Mouse (Mus musculus): ENCODE data around the gene Ank3.

Ank3 gene

DNA sequence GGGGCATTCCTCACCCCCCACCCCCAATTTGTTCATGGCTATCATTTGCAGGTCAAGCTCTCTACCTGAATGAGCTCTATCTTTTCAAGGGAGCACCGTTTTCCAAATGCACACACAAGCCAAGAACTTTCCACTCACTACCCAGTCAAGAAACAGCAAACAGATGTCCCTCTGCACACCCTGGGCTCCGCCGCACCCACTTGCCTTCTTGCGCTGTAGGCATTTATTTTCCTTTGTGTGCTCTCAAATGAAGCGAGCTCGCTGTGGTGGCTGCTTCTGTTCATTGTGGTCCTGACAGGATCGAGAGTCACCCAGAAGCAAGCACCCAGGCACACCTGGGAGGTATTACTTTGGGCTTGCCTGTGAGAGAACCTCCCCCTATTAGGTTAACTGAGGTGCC, 564.4 kb downstream of the Ank3 start:
- in situ Hi-C loops (cut with MboI; ENCODE audit: low pct_unique_long_range_greater_than_20kb in 1 of 2, low sequenced_read_pairs in 2 of 2, unreplicated experiment in 1 of 2), result loop anchor here (10.0 to 25.0 kb wide), 3 partner anchors 98 to 301 kb away; no protein-coding TSS in a partner anchor

DNA sequence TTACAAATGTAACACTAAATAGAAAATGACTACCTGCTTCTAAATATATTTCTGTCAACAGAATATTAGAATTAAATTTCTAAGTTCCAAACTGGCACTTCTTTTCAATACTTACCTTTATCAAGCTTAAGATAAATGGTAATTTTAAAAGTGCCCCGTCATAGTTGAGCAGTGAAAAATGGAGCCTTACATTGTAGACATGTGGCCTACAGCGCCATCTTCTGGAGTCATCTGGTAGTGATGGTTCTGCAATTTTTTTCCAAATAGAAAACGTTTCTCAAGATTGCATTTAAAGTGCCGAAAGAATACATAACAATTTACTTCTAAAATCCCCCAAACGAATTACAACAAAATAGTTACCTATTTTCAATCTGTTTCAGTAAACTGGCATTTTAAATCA, 566.0 kb downstream of the Ank3 start:
- in situ Hi-C loops (cut with MboI; ENCODE audit: low pct_unique_long_range_greater_than_20kb in 1 of 2, low sequenced_read_pairs in 2 of 2, unreplicated experiment in 1 of 2), result loop anchor here (5.0 to 25.0 kb wide), 4 partner anchors 97 to 302 kb away; no protein-coding TSS in a partner anchor

DNA sequence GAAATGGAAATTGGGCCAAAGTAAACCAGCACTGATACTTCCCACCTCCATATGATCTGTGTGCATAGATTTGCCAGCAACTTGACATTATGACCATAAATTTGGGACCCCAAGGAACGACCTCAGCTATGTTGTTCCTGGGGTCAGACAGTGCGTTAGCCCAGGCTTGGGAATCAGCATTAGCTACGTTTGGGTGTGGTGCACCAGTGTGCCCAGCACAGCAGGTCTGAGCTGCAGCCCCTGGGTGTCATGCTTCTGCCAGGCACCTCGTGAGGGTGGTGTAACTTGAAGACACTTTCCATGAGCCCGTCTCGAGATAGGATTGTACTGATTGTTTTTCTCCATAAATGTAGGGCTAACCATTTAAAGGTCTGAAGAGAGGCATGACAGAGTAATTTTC, 566.5 kb downstream of the Ank3 start:
- in situ Hi-C loops (cut with MboI; ENCODE audit: low pct_unique_long_range_greater_than_20kb in 1 of 2, low sequenced_read_pairs in 2 of 2, unreplicated experiment in 1 of 2), result loop anchor here (5.0 to 25.0 kb wide), 4 partner anchors 98 to 303 kb away; no protein-coding TSS in a partner anchor

DNA sequence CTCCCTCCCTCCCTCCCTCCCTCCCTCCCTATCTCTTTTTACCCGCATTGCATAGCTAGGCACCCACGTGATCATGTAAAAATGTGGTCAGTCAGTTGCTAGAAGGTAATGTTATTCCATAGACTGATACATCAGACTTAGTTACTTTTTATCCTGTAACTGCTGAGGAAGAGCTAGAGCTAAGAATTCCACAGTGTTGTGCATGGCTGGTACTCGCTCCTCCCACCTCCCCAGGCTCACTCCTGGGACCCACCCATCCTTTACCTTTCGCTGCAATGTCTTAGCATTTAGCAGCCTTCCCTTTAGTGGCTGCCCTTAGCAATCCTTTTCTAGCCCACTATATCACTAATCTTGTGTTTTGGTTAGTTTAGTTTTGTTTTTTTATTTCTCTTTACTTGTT, 569.4 kb downstream of the Ank3 start:
- in situ Hi-C loops (cut with MboI; ENCODE audit: low pct_unique_long_range_greater_than_20kb in 1 of 2, low sequenced_read_pairs in 2 of 2, unreplicated experiment in 1 of 2), result loop anchor here (5.0 to 25.0 kb wide), 4 partner anchors 101 to 306 kb away; no protein-coding TSS in a partner anchor

DNA sequence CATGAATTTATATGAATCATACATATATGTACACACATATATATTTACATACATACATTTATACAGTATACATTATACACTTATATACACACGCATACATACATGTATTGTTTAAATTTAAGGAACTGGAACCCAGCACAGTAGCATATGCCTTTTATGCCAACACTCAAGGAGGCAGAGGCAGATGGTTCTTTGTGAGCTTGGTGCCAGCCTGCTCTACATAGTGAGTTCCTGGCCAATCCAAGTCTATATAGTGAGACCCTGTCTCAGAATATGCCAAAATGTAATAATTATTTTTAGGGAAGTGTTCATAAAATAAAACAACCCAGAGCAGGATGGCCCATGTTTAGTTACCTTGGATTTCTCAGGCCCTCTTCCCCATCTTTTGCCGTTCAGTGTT, 581.1 kb downstream of the Ank3 start:
- in situ Hi-C loops (cut with MboI; ENCODE audit: low pct_unique_long_range_greater_than_20kb in 1 of 2, low sequenced_read_pairs in 2 of 2, unreplicated experiment in 1 of 2), result no loop called here

DNA sequence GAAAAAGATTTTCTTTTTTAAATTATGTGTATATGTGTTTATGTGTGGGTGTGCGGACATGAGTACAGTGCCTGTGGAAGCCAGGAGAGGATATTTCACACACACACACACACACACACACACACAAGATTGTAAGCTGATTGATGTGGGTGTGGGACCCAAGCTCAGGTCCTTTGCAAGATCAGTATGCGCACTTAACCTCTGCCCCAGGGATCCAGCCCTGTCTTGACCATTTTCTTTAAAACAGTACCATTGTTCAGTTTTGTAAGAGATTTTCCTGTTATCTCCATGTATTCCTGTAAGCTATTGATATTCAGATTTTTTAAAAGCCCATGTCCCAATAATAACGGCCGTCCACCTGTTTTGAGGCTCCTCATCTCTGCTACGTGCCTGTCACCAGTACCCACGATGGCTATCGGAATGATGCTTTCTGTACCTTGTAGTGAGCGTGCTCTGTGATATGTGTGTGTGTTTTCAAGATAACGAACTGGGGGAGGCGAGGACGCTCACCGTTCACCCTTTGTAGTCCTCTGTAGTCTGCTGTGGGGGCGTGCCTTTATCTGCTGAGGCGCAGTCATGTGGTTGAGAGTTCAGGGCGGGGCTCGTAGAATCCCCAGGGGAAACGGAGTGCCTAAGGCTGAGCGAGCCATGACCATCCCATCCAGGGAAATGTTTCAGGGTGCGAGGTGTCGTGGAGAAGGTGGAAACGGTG, 583.0 kb downstream of the Ank3 start:
- in situ Hi-C loops (cut with MboI; ENCODE audit: low pct_unique_long_range_greater_than_20kb in 1 of 2, low sequenced_read_pairs in 2 of 2, unreplicated experiment in 1 of 2), result no loop called here

DNA sequence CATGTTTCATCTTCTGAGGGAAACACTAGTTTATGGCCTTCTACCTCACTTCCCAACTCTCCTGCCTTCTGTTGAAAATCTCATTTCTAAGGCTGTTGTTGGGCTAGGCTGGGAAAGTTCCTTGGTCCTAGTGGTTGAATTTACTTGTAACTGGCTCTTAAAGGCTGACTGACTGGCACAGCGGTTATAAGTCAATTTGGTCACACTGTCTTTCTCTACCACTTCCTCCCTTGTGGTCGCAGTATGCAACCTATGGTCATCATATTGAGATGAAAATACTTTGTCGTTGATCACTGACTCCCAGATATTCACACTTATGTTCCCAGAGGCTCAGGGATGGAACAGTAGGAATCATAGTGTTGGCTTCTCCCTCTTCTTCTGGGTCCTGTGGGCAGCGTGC, 584.1 kb downstream of the Ank3 start:
- in situ Hi-C loops (cut with MboI; ENCODE audit: low pct_unique_long_range_greater_than_20kb in 1 of 2, low sequenced_read_pairs in 2 of 2, unreplicated experiment in 1 of 2), result no loop called here

DNA sequence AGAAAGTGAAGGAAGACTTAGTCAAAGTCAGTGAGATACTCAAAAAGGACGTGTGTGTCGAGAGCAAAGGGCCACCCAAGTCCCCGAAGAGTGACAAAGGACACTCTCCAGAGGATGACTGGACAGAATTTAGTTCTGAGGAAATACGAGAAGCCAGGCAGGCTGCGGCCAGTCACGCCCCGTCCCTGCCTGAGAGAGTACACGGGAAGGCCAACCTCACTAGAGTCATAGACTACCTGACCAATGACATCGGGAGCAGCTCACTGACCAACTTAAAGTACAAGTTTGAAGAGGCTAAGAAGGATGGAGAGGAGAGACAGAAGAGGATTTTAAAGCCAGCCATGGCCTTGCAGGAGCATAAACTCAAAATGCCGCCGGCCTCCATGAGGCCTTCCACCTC, 588.9 kb downstream of the Ank3 start:
- in situ Hi-C loops (cut with MboI; ENCODE audit: low pct_unique_long_range_greater_than_20kb in 1 of 2, low sequenced_read_pairs in 2 of 2, unreplicated experiment in 1 of 2), result no loop called here

DNA sequence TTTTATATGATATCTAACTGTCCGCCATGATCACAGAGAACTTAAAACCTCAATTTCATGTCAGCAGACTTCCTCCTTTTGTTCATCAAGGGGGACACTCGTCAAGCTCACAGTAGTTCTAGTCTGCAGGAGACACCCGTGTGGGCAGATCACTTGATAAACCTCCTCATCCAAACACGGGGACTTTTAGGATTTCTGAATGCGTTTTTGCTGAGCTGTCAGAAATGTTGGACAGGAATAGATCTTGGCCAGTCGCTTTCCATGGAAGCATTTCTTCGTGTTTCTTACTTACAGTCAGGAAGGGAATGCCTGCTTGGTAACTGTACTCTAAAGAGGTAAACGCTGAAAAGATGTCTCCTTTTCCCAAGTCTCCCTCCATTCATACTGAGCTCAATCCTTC, 598.5 kb downstream of the Ank3 start:
- in situ Hi-C loops (cut with MboI; ENCODE audit: low pct_unique_long_range_greater_than_20kb in 1 of 2, low sequenced_read_pairs in 2 of 2, unreplicated experiment in 1 of 2), result no loop called here

DNA sequence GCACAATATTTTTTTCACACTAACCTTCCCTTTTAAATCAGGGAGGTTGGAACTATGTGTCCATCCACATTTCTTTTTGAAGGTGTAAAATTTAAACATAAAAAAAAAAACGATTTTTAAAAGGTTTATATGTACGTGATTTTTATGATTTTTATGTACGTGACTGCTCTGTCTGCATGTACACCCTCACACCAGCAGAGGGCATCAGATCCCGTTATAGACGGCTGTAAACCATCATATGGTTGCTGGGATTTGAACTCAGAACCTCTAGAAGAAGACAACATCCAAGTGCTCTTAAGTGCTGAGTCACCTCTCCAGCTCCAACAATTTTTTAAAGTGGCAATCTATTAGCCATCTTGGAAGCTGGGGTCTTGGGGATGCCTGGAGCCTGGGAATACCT, 605.5 kb downstream of the Ank3 start:
- in situ Hi-C loops (cut with MboI; ENCODE audit: low pct_unique_long_range_greater_than_20kb in 1 of 2, low sequenced_read_pairs in 2 of 2, unreplicated experiment in 1 of 2), result no loop called here

DNA sequence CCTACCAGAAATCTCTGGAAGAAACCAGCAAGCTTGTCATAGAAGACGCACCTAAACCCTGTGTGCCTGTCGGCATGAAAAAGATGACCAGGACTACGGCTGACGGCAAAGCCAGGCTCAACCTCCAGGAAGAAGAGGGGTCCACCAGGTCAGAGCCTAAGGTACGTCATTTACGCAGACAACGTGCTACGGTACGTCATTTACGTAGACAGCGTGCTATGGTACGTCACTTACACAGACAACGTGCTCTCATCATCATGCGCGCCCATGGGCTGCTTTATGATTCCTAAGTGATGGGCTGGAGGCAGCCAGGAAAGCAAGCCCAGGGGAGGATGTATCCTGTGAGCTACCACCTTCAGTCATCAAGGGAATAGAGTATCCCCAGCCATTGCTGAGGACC, 606.3 kb downstream of the Ank3 start:
- in situ Hi-C loops (cut with MboI; ENCODE audit: low pct_unique_long_range_greater_than_20kb in 1 of 2, low sequenced_read_pairs in 2 of 2, unreplicated experiment in 1 of 2), result no loop called here

DNA sequence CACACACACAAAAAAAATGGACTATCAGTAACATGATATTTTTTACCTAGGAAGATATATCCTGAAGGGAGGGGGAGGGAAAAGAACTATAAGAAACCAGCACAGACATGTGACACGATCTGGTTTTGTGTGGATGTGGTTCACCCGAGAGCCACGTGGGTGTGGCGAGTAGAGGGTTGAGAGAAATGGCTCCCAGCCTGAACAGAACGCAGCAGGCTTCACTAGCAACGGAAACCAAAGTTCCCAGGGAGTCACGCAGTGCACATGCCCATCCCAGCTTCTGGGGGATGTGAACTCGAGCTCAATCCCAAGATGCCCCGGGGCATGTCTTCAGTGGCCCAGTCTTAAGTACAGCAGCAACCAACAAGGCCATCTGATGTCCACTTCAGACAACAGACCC, 607.8 kb downstream of the Ank3 start:
- in situ Hi-C loops (cut with MboI; ENCODE audit: low pct_unique_long_range_greater_than_20kb in 1 of 2, low sequenced_read_pairs in 2 of 2, unreplicated experiment in 1 of 2), result no loop called here

DNA sequence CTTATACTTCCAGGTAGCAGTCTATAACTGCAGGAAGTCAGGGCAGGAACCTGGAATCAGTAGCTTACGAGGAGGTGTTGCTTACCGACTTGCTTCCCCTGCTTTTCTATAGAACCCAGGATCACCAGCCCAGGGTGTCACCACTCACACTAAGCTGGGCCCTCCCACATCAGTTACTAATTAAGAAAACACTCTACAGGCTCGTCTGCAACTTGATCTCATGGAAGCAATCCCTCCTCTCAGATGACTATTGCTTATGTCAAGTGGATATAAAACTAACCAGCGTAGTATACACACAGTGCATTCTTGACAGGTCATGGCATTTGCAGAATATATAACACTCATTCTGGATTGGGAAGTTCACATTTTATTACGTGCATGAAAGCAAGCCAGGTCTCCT, 613.2 kb downstream of the Ank3 start:
- in situ Hi-C loops (cut with MboI; ENCODE audit: low pct_unique_long_range_greater_than_20kb in 1 of 2, low sequenced_read_pairs in 2 of 2, unreplicated experiment in 1 of 2), result no loop called here

DNA sequence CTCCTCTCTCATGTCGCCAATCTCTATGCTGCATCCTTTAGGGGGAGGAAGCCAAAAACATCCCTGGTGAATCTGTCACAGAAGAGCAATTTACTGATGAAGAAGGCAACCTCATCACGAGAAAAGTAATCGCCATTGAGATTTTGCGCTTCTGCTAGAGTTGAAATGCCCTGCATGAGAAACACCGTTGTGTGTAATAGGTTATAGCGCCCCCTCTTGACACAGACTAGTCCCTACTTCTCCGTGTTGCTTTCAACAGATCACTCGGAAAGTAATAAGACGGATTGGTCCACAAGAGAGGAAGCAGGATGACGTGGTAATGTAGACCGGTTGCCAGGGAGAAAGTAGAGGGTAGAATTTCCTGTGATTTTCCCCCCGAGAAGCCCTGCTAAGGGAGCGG, 615.4 kb downstream of the Ank3 start:
- in situ Hi-C loops (cut with MboI; ENCODE audit: low pct_unique_long_range_greater_than_20kb in 1 of 2, low sequenced_read_pairs in 2 of 2, unreplicated experiment in 1 of 2), result no loop called here

DNA sequence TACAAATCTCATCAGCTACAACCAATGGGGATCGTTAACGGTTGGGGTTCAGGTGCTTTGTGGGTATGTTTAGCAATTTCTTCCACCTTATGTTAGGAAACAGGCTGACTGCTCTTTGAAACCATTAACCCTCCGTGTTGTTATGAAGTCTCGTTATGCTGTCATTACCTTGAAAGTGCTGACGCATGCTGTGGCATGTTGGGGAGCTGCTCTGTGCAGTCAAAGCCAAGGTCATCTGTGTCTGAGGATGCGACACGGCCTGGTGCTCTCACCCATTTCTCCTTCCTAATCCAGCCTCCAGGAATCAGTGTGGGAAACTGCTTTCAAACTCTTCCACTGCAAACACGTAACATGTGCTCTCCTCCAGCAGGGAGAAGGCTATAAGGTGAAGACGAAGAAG, 616.6 kb downstream of the Ank3 start:
- in situ Hi-C loops (cut with MboI; ENCODE audit: low pct_unique_long_range_greater_than_20kb in 1 of 2, low sequenced_read_pairs in 2 of 2, unreplicated experiment in 1 of 2), result no loop called here

DNA sequence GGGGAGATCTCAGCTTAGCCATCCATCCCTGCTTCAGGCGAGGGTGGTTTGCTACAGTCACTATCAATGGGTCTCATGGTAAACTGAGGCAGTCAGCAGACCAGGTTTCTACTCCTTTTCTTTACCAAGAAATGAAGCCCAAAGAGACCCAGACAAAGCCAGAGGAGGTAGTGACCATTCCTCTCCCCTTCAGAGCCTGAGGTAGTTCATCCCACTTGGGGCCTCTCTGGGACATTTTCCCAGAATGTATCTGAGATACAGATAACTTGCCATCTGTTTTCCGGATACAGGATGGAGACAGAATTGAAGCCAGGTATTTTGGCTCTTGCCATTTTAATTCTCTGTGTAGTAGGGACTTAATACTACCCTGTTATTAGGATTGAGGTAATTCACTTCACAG, 620.1 kb downstream of the Ank3 start:
- in situ Hi-C loops (cut with MboI; ENCODE audit: low pct_unique_long_range_greater_than_20kb in 1 of 2, low sequenced_read_pairs in 2 of 2, unreplicated experiment in 1 of 2), result no loop called here

DNA sequence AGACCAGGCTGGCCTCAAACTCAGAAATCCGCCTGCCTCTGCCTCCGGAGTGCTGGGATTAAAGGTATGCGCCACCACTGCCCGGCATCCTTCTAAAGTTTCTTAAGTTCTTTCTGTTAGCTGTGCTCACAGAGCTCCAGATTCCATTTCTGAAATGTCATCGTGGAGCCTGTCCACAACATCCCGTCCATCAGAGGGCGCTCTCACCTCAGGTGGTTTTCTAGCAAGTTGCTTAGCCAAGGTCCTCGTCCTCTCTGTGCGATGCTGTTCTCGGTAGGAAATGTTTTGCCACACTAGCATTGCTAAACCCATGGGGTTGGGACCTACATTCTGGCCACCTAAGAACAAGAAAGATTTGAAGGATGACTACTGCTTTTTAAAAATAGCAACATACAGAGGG, 623.1 kb downstream of the Ank3 start:
- in situ Hi-C loops (cut with MboI; ENCODE audit: low pct_unique_long_range_greater_than_20kb in 1 of 2, low sequenced_read_pairs in 2 of 2, unreplicated experiment in 1 of 2), result no loop called here

DNA sequence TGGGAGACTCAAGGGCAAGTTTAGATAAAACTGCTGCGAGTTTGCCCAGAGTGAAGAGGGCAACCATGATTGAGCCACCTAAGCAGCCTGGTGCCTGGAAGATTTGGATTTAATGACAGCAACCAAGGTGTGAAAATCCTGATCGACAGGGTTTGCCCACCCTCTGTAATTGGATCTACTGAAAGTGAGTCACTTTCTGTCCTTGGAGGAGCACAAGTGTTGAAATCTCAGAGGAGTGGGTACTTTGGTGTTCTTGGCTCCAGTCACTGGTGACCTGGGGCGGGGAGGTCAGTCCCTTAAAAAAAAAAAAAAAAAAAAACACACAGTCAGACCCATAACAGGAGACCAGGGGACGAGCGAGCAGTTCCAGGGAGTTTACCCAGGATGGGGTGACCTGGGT, 624.0 kb downstream of the Ank3 start:
- in situ Hi-C loops (cut with MboI; ENCODE audit: low pct_unique_long_range_greater_than_20kb in 1 of 2, low sequenced_read_pairs in 2 of 2, unreplicated experiment in 1 of 2), result no loop called here

DNA sequence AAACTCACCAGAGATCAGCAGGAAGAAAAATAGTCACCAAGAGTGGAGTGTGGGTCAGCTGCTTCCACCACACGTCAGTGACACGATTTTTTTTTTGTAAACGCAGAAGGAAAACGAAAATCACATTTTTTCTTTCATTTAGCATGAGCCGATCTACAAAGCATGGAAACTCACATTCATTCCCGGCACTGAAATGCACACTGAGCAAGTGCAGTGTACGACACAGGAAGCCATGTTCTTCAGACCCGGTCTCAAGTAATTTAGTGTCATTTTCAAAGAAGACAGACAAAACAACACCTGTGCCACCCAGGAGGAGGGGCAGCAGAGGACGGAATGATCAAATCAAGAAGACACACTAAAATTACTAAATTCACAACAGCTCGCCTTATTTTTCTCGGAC, 625.3 kb downstream of the Ank3 start:
- in situ Hi-C loops (cut with MboI; ENCODE audit: low pct_unique_long_range_greater_than_20kb in 1 of 2, low sequenced_read_pairs in 2 of 2, unreplicated experiment in 1 of 2), result no loop called here

DNA sequence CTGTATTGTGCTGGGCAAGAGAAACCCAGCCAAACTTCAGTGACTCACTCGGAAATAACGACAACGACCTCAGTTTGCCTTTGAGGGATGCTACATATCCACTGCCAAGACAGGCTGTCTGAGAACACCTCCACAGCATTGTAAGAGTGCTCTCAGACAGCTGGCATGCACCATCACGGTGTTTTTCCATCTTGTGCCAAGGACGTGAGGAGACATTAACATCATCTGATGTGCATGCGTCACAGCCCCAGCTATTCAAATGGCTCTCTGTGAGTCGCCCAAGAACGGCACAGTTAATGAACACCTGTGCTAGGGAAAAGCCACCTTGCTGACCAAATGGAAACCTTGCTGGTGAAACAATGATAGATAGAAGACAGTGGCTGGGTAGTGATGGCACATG, 633.4 kb downstream of the Ank3 start:
- in situ Hi-C loops (cut with MboI; ENCODE audit: low pct_unique_long_range_greater_than_20kb in 1 of 2, low sequenced_read_pairs in 2 of 2, unreplicated experiment in 1 of 2), result no loop called here

DNA sequence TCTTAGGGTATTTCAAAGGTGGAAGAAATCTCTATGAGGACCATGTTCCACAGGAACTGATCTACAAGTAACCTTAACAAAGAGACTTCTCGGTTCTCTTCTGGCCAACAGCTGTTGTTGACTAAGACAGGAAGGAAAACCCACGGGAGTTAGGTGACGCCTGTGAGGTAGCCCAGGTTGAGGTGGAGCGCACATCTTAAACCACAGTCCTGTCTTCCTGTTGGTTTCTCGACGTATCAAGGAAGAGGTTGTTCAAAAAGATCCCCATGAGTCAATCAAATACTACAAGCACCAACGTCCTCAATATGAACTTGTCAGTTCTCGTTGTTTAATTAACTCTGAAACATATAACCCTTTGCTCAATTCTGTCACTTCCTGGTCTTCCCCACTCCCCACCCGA, 634.4 kb downstream of the Ank3 start:
- in situ Hi-C loops (cut with MboI; ENCODE audit: low pct_unique_long_range_greater_than_20kb in 1 of 2, low sequenced_read_pairs in 2 of 2, unreplicated experiment in 1 of 2), result no loop called here

Measured in mouse embryonic stem cell (cell line).